Mouse (Mus musculus): ENCODE data around the gene Sorbs1. TPM values are rescaled to one million over a fixed set of nuclear protein-coding genes. Genes with fewer than 3 reads are reported as not detected.
A peak's percentile ranks its signal among the peaks of the same experiment; 100 is the strongest.

Gene Sorbs1
- polyA plus RNA-seq, 1 experiment from 2014 or later, result 111 TPM

DNA sequence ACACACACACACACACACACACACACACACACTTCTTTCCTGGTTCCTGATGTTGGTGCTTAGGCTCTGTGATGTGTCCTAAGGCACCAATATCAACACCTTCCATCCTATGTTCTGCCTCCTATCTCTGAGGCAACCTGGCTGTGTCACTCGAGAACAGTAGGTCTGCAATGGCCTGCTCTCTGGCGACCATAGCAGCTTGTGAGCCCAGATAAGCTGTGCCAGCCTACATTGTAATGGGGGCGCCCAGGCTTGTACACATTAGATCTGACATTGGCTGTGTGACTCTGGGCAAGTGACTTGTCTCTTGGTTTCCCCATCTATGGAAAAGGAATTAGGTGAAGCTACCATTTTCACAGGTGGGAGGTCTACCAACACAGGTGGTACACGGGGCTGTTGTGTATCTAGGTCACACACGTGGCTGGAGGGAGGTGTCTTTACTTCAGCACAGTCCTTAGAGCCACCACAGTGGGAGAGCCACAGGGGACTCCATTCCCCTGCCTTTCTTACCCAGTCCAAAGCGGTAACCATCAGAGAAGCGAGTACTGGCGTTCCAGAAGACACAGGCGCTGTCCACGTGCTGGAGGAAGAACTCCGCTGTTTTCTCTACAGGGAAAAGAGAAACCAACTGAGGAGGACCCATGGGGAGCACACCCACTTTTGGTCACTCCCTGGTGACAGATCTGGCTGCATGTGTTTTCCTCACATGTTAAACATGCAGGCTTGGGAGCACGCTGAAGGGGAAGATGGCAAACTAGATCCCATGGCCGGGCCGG, 39.6 kb upstream of the Sorbs1 start:
- H3K4me3 ChIP-seq (ENCODE audit: low read depth, low read length), result no peak overlapping the region
- H3K36me3 ChIP-seq (ENCODE audit: control insufficient read depth, insufficient read depth, low read length), result peaks cover 30% of the 10 kb centered on the region
- peak overlapping the region; percentile 61; the same call in 1 of the 2 replicates for H3K27ac ChIP-seq (replicated peaks)
- no peaks in the 10 kb centered on the region for H3K4me1 ChIP-seq (replicated peaks; ENCODE audit: control insufficient read depth, insufficient read depth)
- 86% methylated on average over 14 of the region's 14 CpGs for WGBS
- no peaks in the 10 kb centered on the region for H3K27me3 ChIP-seq (ENCODE audit: control insufficient read depth, insufficient read depth, low read length)
- H3K4me2 ChIP-seq (replicated peaks; ENCODE audit: low read depth), result no peak overlapping the region
- no peak overlapping the region for H3K9ac ChIP-seq (ENCODE audit: low read length)
- TF ChIP-seq CTCF (IDR thresholded peaks at IDR 0.05; ENCODE audit: low read depth) (no peak), EP300 (optimal IDR thresholded peaks at IDR 0.05) (no peak)
- no peaks in the 10 kb centered on the region for H3K9me3 ChIP-seq (ENCODE audit: control insufficient read depth, low read length)
- DNase-seq (ENCODE audit: low spot score) (no peak), ATAC-seq (ENCODE audit: low FRiP score, low TSS enrichment) (no peak)

- Histone ChIP-seq H3K36me3 (ENCODE audit: control insufficient read depth, insufficient read depth, low read length) (peaks cover 17% of the 10 kb centered on the region), H3K9me3 (ENCODE audit: control insufficient read depth, low read length) (no peaks in the 10 kb centered on the region), H3K27ac (replicated peaks) (peak overlapping the region; percentile 91), H3K4me3 (ENCODE audit: low read depth, low read length) (no peak overlapping the region), H3K9ac (ENCODE audit: low read length) (peak overlapping the region; percentile 43; the same call in 1 of the 2 replicates), H3K4me2 (replicated peaks; ENCODE audit: low read depth) (no peak overlapping the region), H3K4me1 (replicated peaks; ENCODE audit: control insufficient read depth, insufficient read depth) (no peaks in the 10 kb centered on the region), H3K27me3 (ENCODE audit: control insufficient read depth, insufficient read depth, low read length) (no peaks in the 10 kb centered on the region)
- DNase-seq (ENCODE audit: low spot score) (no peak), ATAC-seq (ENCODE audit: low FRiP score, low TSS enrichment) (peak; percentile 56; the same call in 1 of the 2 replicates)
- WGBS, result 33% methylated on average over 6 of the region's 6 CpGs
- no peak for TF ChIP-seq CTCF (IDR thresholded peaks at IDR 0.05; ENCODE audit: low read depth)
- TF ChIP-seq EP300 (optimal IDR thresholded peaks at IDR 0.05), result no peak
These were observed 36.0 kb upstream of the Sorbs1 start for GRCm38 (mm10) chr19:40549516-40550135.

GRCm38 (mm10) chr19:40548796-40549515, 35.4 kb upstream of the Sorbs1 start:
- Histone ChIP-seq H3K36me3 (ENCODE audit: control insufficient read depth, insufficient read depth, low read length) (peaks cover 15% of the 10 kb centered on the region), H3K4me2 (replicated peaks; ENCODE audit: low read depth) (no peak overlapping the region), H3K9ac (ENCODE audit: low read length) (peak overlapping the region; percentile 43; the same call in 1 of the 2 replicates), H3K4me3 (ENCODE audit: low read depth, low read length) (no peak overlapping the region), H3K4me1 (replicated peaks; ENCODE audit: control insufficient read depth, insufficient read depth) (no peaks in the 10 kb centered on the region), H3K27me3 (ENCODE audit: control insufficient read depth, insufficient read depth, low read length) (no peaks in the 10 kb centered on the region), H3K9me3 (ENCODE audit: control insufficient read depth, low read length) (no peaks in the 10 kb centered on the region), H3K27ac (replicated peaks) (peak overlapping the region; percentile 91)
- ATAC-seq (ENCODE audit: low FRiP score, low TSS enrichment), result peak; percentile 45; the same call in 1 of the 2 replicates
- no peak for DNase-seq (ENCODE audit: low spot score)
- WGBS, result 28% methylated on average over 5 of the region's 5 CpGs
- TF ChIP-seq EP300 (optimal IDR thresholded peaks at IDR 0.05), result no peak
- TF ChIP-seq CTCF (IDR thresholded peaks at IDR 0.05; ENCODE audit: low read depth), result peak; percentile 17; the same call in 1 of the 2 replicates

- 76% methylated on average over 6 of the region's 6 CpGs for WGBS
- H3K4me3 ChIP-seq (ENCODE audit: low read depth, low read length), result no peak overlapping the region
- no peaks in the 10 kb centered on the region for H3K4me1 ChIP-seq (replicated peaks; ENCODE audit: control insufficient read depth, insufficient read depth)
- H3K9ac ChIP-seq (ENCODE audit: low read length), result no peak overlapping the region
- peaks cover 11% of the 10 kb centered on the region for H3K36me3 ChIP-seq (ENCODE audit: control insufficient read depth, insufficient read depth, low read length)
- TF ChIP-seq EP300 (optimal IDR thresholded peaks at IDR 0.05) (no peak), CTCF (IDR thresholded peaks at IDR 0.05; ENCODE audit: low read depth) (no peak)
- H3K9me3 ChIP-seq (ENCODE audit: control insufficient read depth, low read length), result no peaks in the 10 kb centered on the region
- DNase-seq (ENCODE audit: low spot score) (no peak), ATAC-seq (ENCODE audit: low FRiP score, low TSS enrichment) (no peak)
- H3K4me2 ChIP-seq (replicated peaks; ENCODE audit: low read depth), result no peak overlapping the region
- H3K27ac ChIP-seq (replicated peaks), result peak overlapping the region; percentile 91
- H3K27me3 ChIP-seq (ENCODE audit: control insufficient read depth, insufficient read depth, low read length), result no peaks in the 10 kb centered on the region
These were observed 34.8 kb upstream of the Sorbs1 start for GRCm38 (mm10) chr19:40548386-40548785.

- 7% methylated on average over 3 of the region's 3 CpGs for WGBS
- no peaks in the 10 kb centered on the region for H3K4me1 ChIP-seq (replicated peaks; ENCODE audit: control insufficient read depth, insufficient read depth)
- DNase-seq (ENCODE audit: low spot score) (peak; percentile 59), ATAC-seq (ENCODE audit: low FRiP score, low TSS enrichment) (0 out of 2 replicates have a peak, but pooled peaks have one; percentile 51)
- no peaks in the 10 kb centered on the region for H3K27me3 ChIP-seq (ENCODE audit: control insufficient read depth, insufficient read depth, low read length)
- TF ChIP-seq EP300 (optimal IDR thresholded peaks at IDR 0.05) (no peak), CTCF (IDR thresholded peaks at IDR 0.05; ENCODE audit: low read depth) (peak; percentile 97)
- no peak overlapping the region for H3K9ac ChIP-seq (ENCODE audit: low read length)
- H3K4me3 ChIP-seq (ENCODE audit: low read depth, low read length), result no peak overlapping the region
- no peak overlapping the region for H3K27ac ChIP-seq (replicated peaks)
- H3K36me3 ChIP-seq (ENCODE audit: control insufficient read depth, insufficient read depth, low read length), result no peaks in the 10 kb centered on the region
- H3K9me3 ChIP-seq (ENCODE audit: control insufficient read depth, low read length), result no peaks in the 10 kb centered on the region
- no peak overlapping the region for H3K4me2 ChIP-seq (replicated peaks; ENCODE audit: low read depth)
These were observed 31.3 kb upstream of the Sorbs1 start for GRCm38 (mm10) chr19:40544856-40545255.

Measured in stomach, postnatal 0 days (tissue).